Mouse (Mus musculus): ENCODE measurements around the gene Phyhd1. TPM values are rescaled to one million over a fixed set of nuclear protein-coding genes. Genes with fewer than 3 reads are reported as not detected.

Phyhd1 gene
- total and polyA plus RNA-seq, 3 experiments: 0.19 to 1.6 TPM; not detected in 1

DNA sequence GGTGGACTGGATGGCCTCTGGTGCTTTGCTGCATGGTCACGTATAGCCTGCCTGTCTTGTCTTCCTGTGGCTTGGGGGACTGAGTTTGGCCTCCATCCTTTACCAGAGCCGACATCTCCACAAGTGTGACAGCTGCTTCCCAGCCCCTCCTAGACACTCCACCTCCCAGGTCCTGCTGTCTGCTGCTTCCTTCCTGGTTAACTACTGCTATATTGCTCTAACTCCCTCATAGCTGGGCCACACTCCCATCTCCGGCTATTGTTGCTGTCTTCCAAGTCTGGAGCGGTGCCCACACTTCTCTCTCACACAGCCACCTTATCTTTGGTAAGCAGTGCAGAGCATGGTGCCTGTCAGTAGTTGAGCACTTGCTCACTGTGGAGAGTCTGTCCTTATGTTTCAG, 26.2 kb upstream of the Phyhd1 start (continued):
- TF ChIP-seq CHD1 (IDR thresholded peaks at IDR 0.05; ENCODE audit: low read depth, low read length) (no peak), JUND (IDR thresholded peaks at IDR 0.05; ENCODE audit: low read depth, low read length) (no peak), GATA1 (IDR thresholded peaks at IDR 0.05; ENCODE audit: low read depth, low read length) (peak; percentile 78), ZKSCAN1 (IDR thresholded peaks at IDR 0.05; ENCODE audit: low read depth, low read length) (no peak), USF1 (IDR thresholded peaks at IDR 0.05; ENCODE audit: low read depth, low read length) (no peak), SIN3A (IDR thresholded peaks at IDR 0.05; ENCODE audit: low read length) (peak; percentile 92), MAFK (IDR thresholded peaks at IDR 0.05; ENCODE audit: borderline replicate concordance, low read depth, low read length) (no peak), MXI1 (IDR thresholded peaks at IDR 0.05; ENCODE audit: low read depth, low read length) (peak; percentile 93), NRF1 (IDR thresholded peaks at IDR 0.05; ENCODE audit: insufficient read depth, low read depth, low read length, poor library complexity, severe bottlenecking) (no peak), RCOR1 (IDR thresholded peaks at IDR 0.05; ENCODE audit: low read depth, low read length) (peak; percentile 47; the same call in 1 of the 2 replicates), MAZ (IDR thresholded peaks at IDR 0.05; ENCODE audit: low read depth, low read length) (0 out of 2 replicates have a peak, but pooled peaks have one; percentile 33), MEF2A (IDR thresholded peaks at IDR 0.05; ENCODE audit: extremely low read depth, insufficient replicate concordance, low read depth, low read length, poor library complexity, severe bottlenecking) (no peak), MYB (IDR thresholded peaks at IDR 0.05; ENCODE audit: low read depth, low read length) (no peak), E2F4 (IDR thresholded peaks at IDR 0.05; ENCODE audit: borderline replicate concordance, low read depth, low read length) (no peak), CHD2 (IDR thresholded peaks at IDR 0.05; ENCODE audit: low read length) (no peak), POLR2AphosphoS2 (IDR thresholded peaks at IDR 0.05; ENCODE audit: low read length) (no peak), TAL1 (IDR thresholded peaks at IDR 0.05; ENCODE audit: low read length) (peak; percentile 84), POLR2AphosphoS5 (IDR thresholded peaks at IDR 0.05; ENCODE audit: borderline replicate concordance, low read depth, low read length) (no peak), ETS1 (IDR thresholded peaks at IDR 0.05; ENCODE audit: low read depth, low read length) (peak; percentile 72)

DNA sequence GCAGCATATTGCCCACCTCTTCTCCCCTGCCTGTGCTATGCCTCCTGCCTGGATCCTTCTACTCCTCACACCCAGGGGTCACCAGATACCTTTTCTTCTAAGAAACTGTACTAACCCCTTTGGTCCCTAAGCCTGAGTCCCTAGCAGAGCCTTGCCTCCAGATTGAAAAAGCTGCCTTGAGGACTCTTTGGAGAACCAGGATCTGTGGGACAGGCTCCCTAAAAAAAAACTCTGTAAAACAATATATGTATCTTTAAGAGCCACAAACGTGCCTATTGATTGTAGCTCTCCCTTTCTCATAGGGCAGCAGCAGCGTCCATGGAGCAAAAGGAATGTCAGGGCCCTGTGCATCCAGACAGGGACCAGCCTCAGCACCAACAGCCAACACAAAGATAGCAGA, 25.7 kb upstream of the Phyhd1 start, which contains the start of gene Gm28035:
Gm28035 (plus strand) TSS at position 301 of the 400 bp plus-strand sequence.
- H3K79me2 ChIP-seq (ENCODE audit: control insufficient read depth, insufficient read depth, low read length, poor library complexity): peaks cover 17% of the 10 kb centered on the region
- no peaks in the 10 kb centered on the region for H3K9me3 ChIP-seq (replicated peaks; ENCODE audit: insufficient read depth, low read length)
- TF ChIP-seq GABPA (IDR thresholded peaks at IDR 0.05; ENCODE audit: low read depth, low read length) (no peak), POLR2A (IDR thresholded peaks at IDR 0.05; ENCODE audit: control insufficient read depth in 1 of 2, insufficient read depth in 1 of 2, low read depth in 1 of 2, low read length in 2 of 2, poor library complexity in 1 of 2) (peak in 1 of 2 experiments; percentile 7; a peak in 1 of 4 replicates)
- H3K4me1 ChIP-seq (ENCODE audit: control insufficient read depth in 1 of 2, insufficient read depth in 2 of 2, low read length in 2 of 2): peaks cover 9 to 20% of the 10 kb centered on the region in 2 experiments
- no peaks in the 10 kb centered on the region for H3K27me3 ChIP-seq (ENCODE audit: control insufficient read depth in 1 of 2, insufficient read depth in 2 of 2, low read length in 2 of 2)
- H3K36me3 ChIP-seq (ENCODE audit: control insufficient read depth in 1 of 2, insufficient read depth in 2 of 2, low read length in 2 of 2): peaks cover 5 to 11% of the 10 kb centered on the region in 2 experiments
- DNase-seq (ENCODE audit: low read depth, low spot score): no peak
- peak within 1 kb of the TSS; percentile 26; the same call in 1 of the 2 replicates for H3K27ac ChIP-seq (ENCODE audit: control insufficient read depth, low read depth, low read length)
- no peak within 1 kb of the TSS for H3K4me3 ChIP-seq (ENCODE audit: control insufficient read depth in 1 of 2, insufficient read depth in 1 of 2, low read depth in 2 of 2, low read length in 2 of 2)
- H3K9ac ChIP-seq (ENCODE audit: control insufficient read depth, low read depth, low read length, poor library complexity, severe bottlenecking): no peak within 1 kb of the TSS

All from MEL (cell line).